Mouse (Mus musculus): ENCODE measurements around the gene Nemf. TPM values are rescaled to one million over a fixed set of nuclear protein-coding genes. Genes with fewer than 3 reads are reported as not detected.
A peak's percentile ranks its signal among the peaks of the same experiment; 100 is the strongest.
"Not testable (repeated sequence)": the region's sequence is repeated elsewhere in the genome, so short reads cannot be mapped to it uniquely, and the experiment has no call there.

Nemf gene
- 100 to 1,000 TPM; 138 to 148 TPM for polyA plus RNA-seq (2017; shearing (Covaris generic))

GRCm38 (mm10) chr12:69356546-69357299 lies at the start of gene Nemf:
Nemf (minus strand) TSS chr12:69357165.
- peak; percentile 28 for ATAC-seq

- peak; percentile 50 for ATAC-seq
Measured at GRCm38 (mm10) chr12:69402594-69403167, 45.7 kb upstream of the Nemf start.

GRCm38 (mm10) chr12:69402100-69402499 lies 45.1 kb upstream of the Nemf start:
- ATAC-seq: no peak

- ATAC-seq: peak; percentile 33
Measured at GRCm38 (mm10) chr12:69400871-69401286, 43.9 kb upstream of the Nemf start.

GRCm38 (mm10) chr12:69400367-69400766 lies 43.4 kb upstream of the Nemf start:
- peak; percentile 42 for ATAC-seq

GRCm38 (mm10) chr12:69394456-69394855 lies 37.5 kb upstream of the Nemf start:
- no peak for ATAC-seq

GRCm38 (mm10) chr12:69393076-69393475 lies 36.1 kb upstream of the Nemf start:
- no peak for ATAC-seq

GRCm38 (mm10) chr12:69390000-69390698 lies 33.2 kb upstream of the Nemf start:
- ATAC-seq: no peak

- no peak for ATAC-seq
Measured at GRCm38 (mm10) chr12:69389273-69389938, 32.4 kb upstream of the Nemf start.

GRCm38 (mm10) chr12:69388321-69388869 lies 31.4 kb upstream of the Nemf start:
- no peak for ATAC-seq

- ATAC-seq: not testable (repeated sequence)
Measured at GRCm38 (mm10) chr12:69386281-69386732, 29.3 kb upstream of the Nemf start.

- peak; percentile 97 for ATAC-seq
Measured at GRCm38 (mm10) chr12:69385542-69386280, 28.7 kb upstream of the Nemf start.

- no peak for ATAC-seq
Measured at GRCm38 (mm10) chr12:69384606-69385005, 27.6 kb upstream of the Nemf start.

GRCm38 (mm10) chr12:69382880-69383279 lies 25.9 kb upstream of the Nemf start:
- ATAC-seq: no peak

- no peak for ATAC-seq
Measured at GRCm38 (mm10) chr12:69378558-69379454, 21.8 kb upstream of the Nemf start.

- ATAC-seq: not testable (repeated sequence)
Measured at GRCm38 (mm10) chr12:69377636-69378035, 20.7 kb upstream of the Nemf start.

- ATAC-seq: no peak
Measured at GRCm38 (mm10) chr12:69377188-69377587, 20.2 kb upstream of the Nemf start.

GRCm38 (mm10) chr12:69376132-69376531 lies 19.2 kb upstream of the Nemf start:
- ATAC-seq: no peak

GRCm38 (mm10) chr12:69373850-69374766 lies 17.1 kb upstream of the Nemf start:
- ATAC-seq: no peak

Data from activated CD4-positive, CD25-positive, alpha-beta regulatory T cell, adult 4 months (primary cell).